Mouse (Mus musculus) embryonic fibroblast, embryonic 13.5 days (primary cell): ENCODE measurements at regions not wholly inside any gene's neighbourhood (a gene's known extent, or its start where the extent isn't known, plus 50 kb on each side); places are given as distances from the start of the nearest gene placed in this dataset.

ENCODE experiments used
- H3K27ac ChIP-seq: 2 replicates; pipeline ENCODE4 v1.5.1; 2012; ENCODE audit warnings: low read length, control low read depth, inconsistent platforms; ENCODE audit not compliant: insufficient read depth
- H3K4me1 ChIP-seq: 2 replicates; pipeline ENCODE4 v1.6.1; 2011; ENCODE audit warnings: low read length; ENCODE audit not compliant: control insufficient read depth, insufficient read depth
- H3K4me3 ChIP-seq: 2 replicates; pipeline ENCODE4 v1.5.1; 2011; ENCODE audit warnings: mild to moderate bottlenecking, control low read depth, low read length; ENCODE audit not compliant: insufficient read depth
- CTCF ChIP-seq: IDR thresholded peaks from 2 replicates; pipeline ENCODE4 v1.5.1; 2011; ENCODE audit warnings: mild to moderate bottlenecking, control low read depth, low read length, moderate library complexity, borderline replicate concordance; ENCODE audit not compliant: insufficient read depth
- POLR2A ChIP-seq: IDR thresholded peaks from 2 replicates; pipeline ENCODE4 v1.6.1; 2011; ENCODE audit warnings: low read depth, mild to moderate bottlenecking, control low read depth, low read length, moderate library complexity

GRCm38 (mm10) chr4:81789274-81789673 lies 346.7 kb upstream of the Mpdz start:
- H3K4me1 ChIP-seq, result no peaks in the 10 kb centered on the region
- TF ChIP-seq CTCF (no peak), POLR2A (no peak)
- H3K27ac ChIP-seq, result no peak overlapping the region
- H3K4me3 ChIP-seq, result no peak overlapping the region

- TF ChIP-seq CTCF (no peak), POLR2A (no peak)
- Histone ChIP-seq H3K27ac (no peak overlapping the region), H3K4me1 (no peaks in the 10 kb centered on the region), H3K4me3 (no peak overlapping the region)
These were observed 346.0 kb upstream of the Mpdz start for GRCm38 (mm10) chr4:81788636-81789035.

- Histone ChIP-seq H3K4me3 (no peak overlapping the region), H3K27ac (no peak overlapping the region), H3K4me1 (no peaks in the 10 kb centered on the region)
- TF ChIP-seq CTCF (no peak), POLR2A (no peak)
These were observed 339.4 kb upstream of the Mpdz start for GRCm38 (mm10) chr4:81781971-81782370.

DNA sequence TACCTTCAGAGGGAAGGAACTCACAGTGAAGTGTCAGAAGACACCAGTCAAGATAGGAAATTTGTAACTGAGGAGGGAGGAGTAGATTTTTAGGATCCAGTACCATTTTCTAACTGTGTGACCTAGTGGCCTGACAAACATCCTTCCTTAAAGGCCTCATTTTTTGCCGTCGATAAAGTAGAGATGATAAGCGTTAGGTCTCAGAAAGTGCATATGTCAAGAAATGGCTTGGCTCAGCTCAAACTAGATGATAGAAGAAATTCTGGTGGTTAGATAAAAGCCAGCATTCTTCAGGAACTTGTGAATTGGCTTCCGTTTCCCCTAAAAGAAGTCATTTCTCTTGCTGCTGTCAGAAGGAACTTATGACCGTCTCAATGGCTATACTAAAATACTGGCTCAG lies 324.1 kb upstream of the Mpdz start:
- Histone ChIP-seq H3K4me3 (no peak overlapping the region), H3K4me1 (no peaks in the 10 kb centered on the region), H3K27ac (no peak overlapping the region)
- TF ChIP-seq CTCF, result no peak
- TF ChIP-seq POLR2A, result no peak

DNA sequence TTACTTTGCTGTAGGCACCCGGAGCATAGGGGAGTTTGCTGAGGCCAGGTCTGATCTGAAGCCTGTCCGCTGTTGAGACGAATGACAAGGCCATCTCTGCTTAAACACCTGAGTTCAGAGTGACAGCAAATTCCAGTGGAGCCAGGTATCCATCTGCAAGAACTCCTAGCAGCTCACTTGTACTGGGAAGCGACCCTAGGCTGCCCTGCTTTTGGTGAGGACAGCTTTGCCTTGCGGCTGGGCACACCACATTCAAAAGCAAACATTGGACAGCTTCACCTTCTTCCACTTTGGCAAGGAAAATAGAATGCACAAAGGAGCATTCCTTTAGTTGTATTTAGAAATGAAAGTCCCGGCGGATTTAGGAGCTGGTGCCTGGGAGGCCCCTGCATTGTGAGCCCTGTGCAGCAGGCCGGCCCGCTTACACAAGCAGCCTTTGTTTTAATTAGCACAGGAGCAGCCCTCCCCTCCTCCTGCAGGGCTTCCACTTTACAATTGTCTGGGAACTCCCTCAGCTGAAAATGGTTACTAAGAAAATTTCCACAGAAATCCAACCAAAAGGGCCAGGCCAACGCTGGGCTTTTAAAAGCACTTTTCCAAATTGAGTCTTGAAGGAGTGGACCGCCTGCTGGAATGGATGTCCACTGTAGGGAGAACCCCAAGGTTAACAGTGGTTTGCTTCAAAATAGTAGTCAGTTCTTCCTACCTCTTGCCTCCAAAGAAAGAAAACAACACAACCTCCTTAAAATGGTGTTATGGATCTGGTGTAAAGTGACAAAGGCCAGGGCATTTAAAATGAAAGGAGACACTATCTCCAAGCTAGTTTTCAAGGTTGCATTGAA lies 321.6 kb upstream of the Mpdz start:
- H3K4me3 ChIP-seq, result no peak overlapping the region
- H3K4me1 ChIP-seq, result no peaks in the 10 kb centered on the region
- no peak for TF ChIP-seq CTCF
- TF ChIP-seq POLR2A, result no peak

DNA sequence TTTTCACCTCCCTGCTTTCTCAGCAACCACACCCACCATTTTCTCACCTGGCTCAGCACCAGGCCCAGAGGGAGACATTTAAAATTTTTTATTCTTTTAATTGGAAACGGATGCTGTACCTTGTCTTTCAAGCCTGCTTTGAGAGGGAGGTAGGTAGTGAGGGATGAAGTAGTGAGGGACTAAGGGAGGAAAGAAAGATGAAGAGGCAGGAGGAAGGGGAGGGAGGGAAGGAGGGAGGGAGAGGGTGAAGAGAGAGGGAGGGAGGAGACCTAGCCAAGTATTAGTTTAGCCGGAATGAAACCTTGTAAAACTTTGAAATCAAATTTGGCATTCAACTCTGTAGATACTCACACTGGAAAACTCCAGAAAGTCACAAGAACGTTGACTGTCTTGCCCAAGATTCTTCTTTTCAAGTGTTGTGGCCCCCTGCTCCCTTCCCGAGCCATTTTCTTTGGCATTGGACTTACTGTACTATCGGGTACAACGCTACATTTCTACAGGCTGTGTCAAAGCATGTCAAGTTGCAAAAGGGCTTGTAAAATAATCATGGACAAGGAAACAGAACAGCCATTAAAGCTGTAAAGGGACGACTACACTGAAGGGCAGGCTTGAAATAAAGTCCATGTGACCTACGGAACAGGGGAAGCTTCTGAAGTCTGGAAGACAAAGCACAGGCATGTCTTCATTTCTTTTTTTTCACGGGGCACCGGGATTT lies 320.9 kb upstream of the Mpdz start:
- TF ChIP-seq POLR2A (no peak), CTCF (no peak)
- Histone ChIP-seq H3K27ac (no peak overlapping the region), H3K4me3 (no peak overlapping the region), H3K4me1 (no peaks in the 10 kb centered on the region)

More for the DNA sequence above, 321.6 kb upstream of the Mpdz start:
- no peak overlapping the region for H3K27ac ChIP-seq

DNA sequence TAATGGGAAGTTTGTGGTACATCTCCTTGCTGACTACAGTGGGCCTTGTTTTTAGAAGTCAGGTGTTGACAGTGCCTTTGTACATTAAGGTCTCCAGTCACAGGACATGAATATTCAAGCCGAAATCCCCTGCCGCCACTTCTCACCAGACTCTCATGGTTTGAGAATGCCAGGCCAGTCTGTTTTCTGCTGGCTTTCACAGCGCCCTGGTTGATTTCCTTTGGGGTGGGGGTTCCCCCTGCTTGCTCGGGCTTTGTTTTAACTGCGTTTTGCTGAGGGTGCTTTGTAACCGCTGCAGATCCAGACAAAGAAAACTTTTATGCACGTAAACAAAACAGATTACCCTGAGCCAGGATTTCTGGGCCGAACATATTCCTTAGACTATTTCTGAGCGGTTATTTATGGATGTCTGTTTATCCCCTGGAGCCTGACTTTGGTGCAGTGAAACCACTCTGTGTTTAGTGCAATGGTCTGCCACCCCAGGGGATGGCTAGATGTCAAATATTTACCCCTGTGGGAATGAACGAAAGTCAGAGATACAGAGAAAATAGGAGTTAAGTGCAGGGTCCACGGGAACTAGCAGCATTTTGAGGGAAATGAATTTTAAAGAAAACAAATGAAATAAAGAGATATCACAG lies 320.1 kb upstream of the Mpdz start:
- TF ChIP-seq POLR2A, result no peak
- no peak for TF ChIP-seq CTCF
- Histone ChIP-seq H3K4me1 (no peaks in the 10 kb centered on the region), H3K27ac (no peak overlapping the region), H3K4me3 (no peak overlapping the region)

GRCm38 (mm10) chr4:81757905-81758304 lies 315.3 kb upstream of the Mpdz start:
- Histone ChIP-seq H3K4me3 (no peak overlapping the region), H3K4me1 (no peaks in the 10 kb centered on the region), H3K27ac (no peak overlapping the region)
- TF ChIP-seq POLR2A, result no peak
- TF ChIP-seq CTCF, result no peak

GRCm38 (mm10) chr4:81744629-81745509 lies 302.3 kb upstream of the Mpdz start:
- no peak for TF ChIP-seq POLR2A
- TF ChIP-seq CTCF, result no peak
- Histone ChIP-seq H3K4me1 (no peaks in the 10 kb centered on the region), H3K4me3 (no peak overlapping the region), H3K27ac (no peak overlapping the region)
